Comparison of ENCODE assay signal across 34 mouse cellular contexts in the genomic region with DNA sequence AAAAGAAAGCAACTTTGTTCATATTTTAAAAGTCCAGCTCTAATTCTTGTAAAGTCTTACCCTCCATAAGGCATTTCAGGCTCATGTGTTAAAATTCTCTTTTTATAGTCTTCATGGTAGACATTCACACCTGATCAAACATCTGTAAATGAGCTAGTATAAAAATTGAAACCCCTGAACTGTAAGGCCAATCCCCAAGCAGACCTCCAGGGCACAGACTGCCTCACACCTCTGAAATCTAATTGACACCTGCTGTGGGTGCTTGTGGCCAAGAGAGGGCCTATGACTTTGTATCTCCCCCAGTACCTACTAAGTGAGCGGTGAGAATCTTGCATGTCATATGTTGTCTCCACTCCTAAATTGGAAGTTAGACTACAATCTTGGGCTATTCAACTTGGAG. TPM values are rescaled to one million over a fixed set of nuclear protein-coding genes. Genes with fewer than 3 reads are reported as not detected.
"Had no signal": no experiment of that assay in that cellular context is flagged by ENCODE, and none has a peak within 500 bp of the region (broad histone marks: within the 10 kb centered on the region; RNA-seq: fewer than 3 reads in every experiment).

No protein-coding gene starts in this region.

- H3K4me3 ChIP-seq: embryonic facial prominence, embryonic 10.5 days; embryonic facial prominence, embryonic 12.5 days; embryonic facial prominence, embryonic 13.5 days; embryonic facial prominence, embryonic 15.5 days; erythroblast, embryonic 14.5 days; forebrain, embryonic 10.5 days; forebrain, embryonic 12.5 days; forebrain, embryonic 13.5 days; forebrain, embryonic 15.5 days; heart, adult 2 months; heart, embryonic 10.5 days had no signal

- DNase-seq: cerebellum, adult 2 months; cerebellum, adult 8-10 months; cerebellum, adult 9-10 months; cerebellum, adult 9-11 months; cerebellum, postnatal 10 days; cerebellum, postnatal 14 days; cerebellum, postnatal 25 days; cerebellum, postnatal 36 days; embryo, embryonic 11 days; forebrain, postnatal 0 days; gastrocnemius, postnatal 14 days; gastrocnemius, postnatal 25 days; gastrocnemius, postnatal 36 days; heart, adult 18-20 months; heart, adult 2 months had no signal

- H3K4me1 ChIP-seq: embryonic facial prominence, embryonic 12.5 days; embryonic facial prominence, embryonic 13.5 days; embryonic facial prominence, embryonic 15.5 days; forebrain, embryonic 10.5 days; forebrain, embryonic 12.5 days; forebrain, embryonic 13.5 days; forebrain, embryonic 15.5 days had no signal

- ATAC-seq: forebrain, embryonic 13.5 days; forebrain, embryonic 14.5 days; forebrain, embryonic 15.5 days; forebrain, embryonic 16.5 days; forebrain, postnatal 0 days had no signal

- H3K27me3 ChIP-seq: embryonic facial prominence, embryonic 12.5 days; embryonic facial prominence, embryonic 13.5 days; embryonic facial prominence, embryonic 15.5 days; forebrain, embryonic 12.5 days; forebrain, embryonic 13.5 days; forebrain, embryonic 15.5 days had no signal

- H3K9ac ChIP-seq: embryonic facial prominence, embryonic 12.5 days; embryonic facial prominence, embryonic 13.5 days; embryonic facial prominence, embryonic 15.5 days; forebrain, embryonic 12.5 days; forebrain, embryonic 13.5 days; forebrain, embryonic 15.5 days; forebrain, postnatal 0 days had no signal

- H3K4me2 ChIP-seq: embryonic facial prominence, embryonic 12.5 days; embryonic facial prominence, embryonic 13.5 days; embryonic facial prominence, embryonic 15.5 days; forebrain, embryonic 12.5 days; forebrain, embryonic 13.5 days; forebrain, embryonic 15.5 days had no signal

- H3K9me3 ChIP-seq: embryonic facial prominence, embryonic 10.5 days; embryonic facial prominence, embryonic 12.5 days; embryonic facial prominence, embryonic 13.5 days; embryonic facial prominence, embryonic 15.5 days; forebrain, embryonic 10.5 days; forebrain, embryonic 12.5 days; forebrain, embryonic 13.5 days; forebrain, embryonic 15.5 days; heart, embryonic 10.5 days had no signal

- H3K36me3 ChIP-seq: embryonic facial prominence, embryonic 10.5 days; embryonic facial prominence, embryonic 12.5 days; embryonic facial prominence, embryonic 13.5 days; embryonic facial prominence, embryonic 15.5 days; forebrain, embryonic 10.5 days; forebrain, embryonic 12.5 days; forebrain, embryonic 15.5 days; heart, embryonic 10.5 days had no signal

- H3K27ac ChIP-seq: embryonic facial prominence, embryonic 10.5 days; embryonic facial prominence, embryonic 12.5 days; embryonic facial prominence, embryonic 13.5 days; embryonic facial prominence, embryonic 15.5 days; forebrain, embryonic 10.5 days; forebrain, embryonic 12.5 days; forebrain, embryonic 13.5 days; forebrain, embryonic 15.5 days; heart, adult 2 months; heart, embryonic 10.5 days had no signal

RNA-seq across cellular contexts. Expression of gene Mylk4, which starts 33.2 kb away (rescaled TPM):
- total RNA-seq: common myeloid progenitor, adult 5-6 weeks; granulocyte monocyte progenitor cell, adult 5-6 weeks had no signal
- polyA plus RNA-seq: erythroblast, embryonic 14.5 days; forebrain, embryonic 10.5 days; forebrain, embryonic 13.5 days; forebrain, embryonic 14.5 days; forebrain, embryonic 16.5 days; heart, embryonic 10.5 days had no signal

RNA-seq across cellular contexts. Expression of gene D930007J09Rik, which starts 52.1 kb away (rescaled TPM):
- total RNA-seq: common myeloid progenitor, adult 5-6 weeks; forebrain, postnatal 0 days; gastrocnemius, adult 18-20 months; gastrocnemius, adult 8-10 months; gastrocnemius, postnatal 14 days; gastrocnemius, postnatal 25 days; gastrocnemius, postnatal 36 days; granulocyte monocyte progenitor cell, adult 5-6 weeks; heart, adult 18-20 months; heart, adult 2 months had no signal
- polyA plus RNA-seq: embryonic facial prominence, embryonic 10.5 days; embryonic facial prominence, embryonic 11.5 days; embryonic facial prominence, embryonic 12.5 days; embryonic facial prominence, embryonic 13.5 days; embryonic facial prominence, embryonic 14.5 days; embryonic facial prominence, embryonic 15.5 days; erythroblast, embryonic 14.5 days; forebrain, embryonic 10.5 days; forebrain, embryonic 11.5 days; forebrain, embryonic 12.5 days; forebrain, embryonic 13.5 days; forebrain, embryonic 14.5 days; forebrain, embryonic 15.5 days; forebrain, embryonic 16.5 days; forebrain, postnatal 0 days; heart, adult 2 months; heart, embryonic 10.5 days had no signal
